Mouse (Mus musculus) regulatory T cell (primary cell): ENCODE measurements around the gene Mtmr14.

Experiments
- in situ Hi-C: fragments of 300-600 bp; cut with MboI, MseI; formaldehyde crosslinking; loops from one replicate; pipeline ENCODE4 v1.15.1; 2025; ENCODE audit warnings: high pct_unique_total_duplicates

Gene Mtmr14

GRCm38 (mm10) chr6:113276846-113277245 is 39.2 kb downstream of the Mtmr14 start:
- in situ Hi-C loops = no loop called here

DNA sequence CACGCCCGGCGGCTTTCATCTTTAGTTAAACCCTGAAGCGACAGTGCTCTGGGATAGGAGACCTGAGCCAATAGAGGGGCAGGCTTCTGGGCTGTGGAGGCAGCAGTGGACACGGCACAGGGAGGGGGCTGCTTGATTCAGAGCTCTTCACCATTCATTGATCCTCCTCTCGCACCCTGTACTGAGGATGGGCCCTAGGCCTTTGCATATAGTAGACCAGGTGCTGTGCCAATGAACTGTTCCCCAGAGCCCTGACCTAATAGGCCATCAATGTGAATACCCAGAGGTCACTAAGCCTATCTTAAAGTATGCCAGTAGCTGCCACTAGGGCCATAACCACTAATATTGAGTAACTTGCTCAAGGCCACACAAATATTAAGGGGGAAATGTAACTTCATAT is 44.0 kb downstream of the Mtmr14 start:
- in situ Hi-C loops = no loop called here

- in situ Hi-C loops = no loop called here
Measured at GRCm38 (mm10) chr6:113282101-113282802, 44.6 kb downstream of the Mtmr14 start, which contains the start of gene Cpne9. Gene Cpne9 (plus strand): TSS chr6:113282307.

DNA sequence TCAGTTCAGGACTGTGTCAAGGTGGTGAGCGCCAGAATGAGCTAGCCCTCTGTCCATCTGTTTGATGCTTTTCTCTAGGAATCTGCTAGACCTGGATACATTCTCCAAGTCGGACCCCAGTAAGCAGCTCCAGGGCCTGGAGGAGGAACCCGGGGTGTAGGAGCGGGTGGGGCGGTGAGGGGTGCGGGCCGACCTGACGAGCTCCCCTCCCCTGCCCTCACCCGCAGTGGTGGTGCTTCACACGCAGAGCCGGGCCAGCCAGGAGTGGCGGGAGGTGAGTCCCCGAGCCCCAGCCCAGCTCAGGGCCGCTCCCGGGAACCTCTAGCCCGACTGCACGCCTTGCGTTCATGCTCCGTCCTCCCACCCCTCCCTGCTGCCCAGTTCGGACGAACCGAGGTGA is 45.3 kb downstream of the Mtmr14 start:
- in situ Hi-C loops = no loop called here

DNA sequence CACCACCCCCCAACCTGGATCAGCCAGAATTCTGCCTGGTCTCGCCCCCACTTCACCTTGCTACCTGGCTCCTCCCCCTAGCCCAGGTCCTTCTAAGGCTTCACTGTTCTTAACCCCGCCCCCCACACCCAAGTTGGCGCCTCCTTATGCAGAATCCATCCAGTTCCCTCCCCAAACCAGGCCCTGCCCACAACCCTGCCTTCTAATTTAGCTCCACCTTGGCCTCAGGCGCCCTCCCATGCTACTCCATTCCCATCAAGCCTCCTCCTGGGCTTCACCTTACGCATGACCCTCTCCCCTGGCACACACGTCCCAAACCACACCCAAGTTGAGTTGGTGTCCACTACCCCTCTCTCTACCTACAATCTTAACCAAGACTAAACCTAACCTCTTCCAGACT is 45.9 kb downstream of the Mtmr14 start:
- in situ Hi-C loops = no loop called here

DNA sequence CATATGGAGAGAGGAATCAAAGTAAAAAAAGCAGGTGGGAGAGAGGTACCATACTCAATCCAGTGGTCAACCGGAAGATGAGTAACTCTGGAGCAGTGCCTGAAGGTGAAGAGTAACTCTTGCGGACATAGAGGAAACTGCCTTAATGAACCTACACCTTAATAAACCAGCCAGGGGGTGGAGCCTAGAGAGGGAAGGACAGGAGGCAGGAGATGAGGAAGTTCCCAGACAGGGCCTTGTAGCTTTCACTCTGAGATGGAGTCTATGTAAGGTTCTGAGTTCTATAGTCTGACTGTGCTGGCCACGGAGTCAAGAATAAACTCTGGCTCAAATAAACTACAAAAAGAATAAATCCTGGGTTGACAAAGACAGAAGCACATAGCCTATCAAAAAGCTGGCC is 47.3 kb downstream of the Mtmr14 start:
- in situ Hi-C loops = no loop called here

DNA sequence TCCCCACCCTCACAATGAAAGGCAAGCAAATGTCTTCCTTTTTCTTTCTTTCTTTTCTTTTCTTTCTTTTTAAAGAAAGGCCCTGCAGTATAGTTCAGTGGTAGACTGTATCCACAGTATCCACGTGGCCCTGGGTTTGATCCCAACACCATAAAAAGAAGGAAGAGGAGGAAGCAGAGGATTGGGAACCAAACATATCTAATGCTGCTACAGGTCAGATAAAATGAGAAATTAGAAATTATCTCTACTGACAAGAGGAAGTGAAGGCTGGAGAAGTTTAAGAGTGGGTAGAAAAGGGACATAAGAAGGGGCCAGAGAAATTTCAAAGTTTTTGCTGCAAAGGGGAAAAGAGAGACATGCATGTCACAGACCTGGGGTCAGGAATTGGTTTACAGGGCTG is 48.7 kb downstream of the Mtmr14 start:
- in situ Hi-C loops = no loop called here

GRCm38 (mm10) chr6:113287236-113287635 is 49.6 kb downstream of the Mtmr14 start:
- in situ Hi-C loops = no loop called here

DNA sequence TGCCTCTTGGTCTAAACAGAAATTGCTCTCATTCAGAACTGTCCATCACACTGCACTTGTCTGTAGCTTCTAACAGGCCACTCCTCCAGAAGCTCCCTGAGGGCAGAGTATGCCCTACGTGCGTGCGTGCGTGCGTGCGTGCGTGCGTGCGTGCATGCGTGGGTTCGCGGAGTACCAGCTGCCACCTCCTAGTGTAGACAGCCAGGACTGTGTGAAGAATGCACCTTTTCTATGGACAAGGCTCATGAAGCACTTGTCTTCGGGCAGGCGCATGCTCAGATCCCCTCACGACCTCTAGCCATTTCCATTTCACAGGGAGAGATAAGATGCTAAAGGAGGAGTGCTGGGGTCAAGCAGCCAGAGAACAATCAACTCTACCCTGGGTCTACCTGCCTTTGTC is 51.7 kb downstream of the Mtmr14 start:
- in situ Hi-C loops = no loop called here

DNA sequence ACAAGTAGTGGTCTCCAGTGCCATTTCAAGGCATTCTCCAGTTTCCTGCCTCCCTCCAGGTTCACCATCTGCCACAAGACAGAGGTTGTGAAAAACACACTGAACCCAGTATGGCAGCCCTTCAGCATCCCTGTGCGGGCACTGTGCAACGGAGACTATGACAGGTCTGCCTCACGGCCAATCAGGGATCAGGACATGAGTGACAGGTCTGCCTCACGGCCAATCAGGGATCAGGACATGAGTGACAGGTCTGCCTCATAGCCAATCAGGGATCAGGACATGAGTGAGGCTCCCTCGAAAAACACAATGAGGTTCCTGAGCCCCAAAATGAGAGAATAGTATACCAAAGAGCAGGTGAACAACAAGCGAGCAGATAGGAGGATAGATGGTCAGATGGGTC is 52.7 kb downstream of the Mtmr14 start:
- in situ Hi-C loops = no loop called here

- in situ Hi-C loops = no loop called here
Measured at GRCm38 (mm10) chr6:113292938-113293337, 55.3 kb downstream of the Mtmr14 start.

- in situ Hi-C loops = no loop called here
Measured at GRCm38 (mm10) chr6:113296046-113296445, 58.4 kb downstream of the Mtmr14 start.

DNA sequence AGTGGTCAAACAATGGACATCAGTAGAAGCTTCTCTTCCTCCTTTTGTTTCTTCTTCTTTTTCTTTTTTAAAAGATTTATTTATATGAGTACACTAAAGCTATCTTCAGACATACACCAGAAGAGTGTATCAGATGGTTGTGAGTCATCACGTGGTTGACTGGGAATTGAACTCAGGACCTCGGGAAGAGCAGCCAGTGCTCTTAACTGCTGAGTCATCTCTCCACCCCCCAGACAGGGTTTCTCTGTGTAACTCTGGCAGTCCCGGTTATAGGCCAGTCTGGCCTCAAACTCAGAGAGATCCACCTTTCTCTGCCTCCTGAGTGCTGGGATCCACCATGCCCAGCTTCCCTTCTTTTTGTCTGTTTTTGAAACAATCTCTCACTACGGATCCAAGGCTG is 59.0 kb downstream of the Mtmr14 start:
- in situ Hi-C loops = no loop called here

DNA sequence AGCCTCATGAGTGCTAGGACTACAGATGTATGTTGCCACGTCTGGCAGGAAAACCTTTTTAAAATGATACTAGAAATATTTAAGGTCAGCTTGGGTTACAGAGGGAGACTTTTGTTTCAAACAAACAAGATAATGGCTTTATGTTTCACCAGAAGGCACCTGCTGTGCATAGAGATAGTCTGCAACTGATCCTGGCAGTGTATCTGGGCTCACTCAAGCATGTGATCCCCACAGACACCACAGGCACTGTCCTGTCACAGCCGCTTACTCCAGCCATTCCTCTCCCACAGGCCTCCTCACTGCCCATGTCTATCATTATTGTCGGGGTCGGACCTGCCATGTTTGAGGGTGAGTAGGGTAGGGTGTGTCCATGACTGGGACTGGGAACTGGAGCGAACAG is 63.7 kb downstream of the Mtmr14 start:
- in situ Hi-C loops = loop anchor here (5.0 to 10.0 kb wide), 2 partner anchors 254 to 1603 kb away; partner anchors contain the start of gene Thumpd3

GRCm38 (mm10) chr6:113302258-113302657 is 64.6 kb downstream of the Mtmr14 start:
- in situ Hi-C loops = loop anchor here (5.0 to 10.0 kb wide), 2 partner anchors 255 to 1603 kb away; partner anchors contain the start of gene Thumpd3

GRCm38 (mm10) chr6:113306322-113306985 is 68.8 kb downstream of the Mtmr14 start:
- in situ Hi-C loops = loop anchor here (10.0 kb wide), 1 partner anchor 1598 kb away; no protein-coding TSS in a partner anchor

- in situ Hi-C loops = loop anchor here (10.0 kb wide), 1 partner anchor 1598 kb away; no protein-coding TSS in a partner anchor
Measured at GRCm38 (mm10) chr6:113306986-113307349, 69.3 kb downstream of the Mtmr14 start, which contains the start of gene Brpf1. Gene Brpf1 (plus strand): TSS chr6:113307137.

DNA sequence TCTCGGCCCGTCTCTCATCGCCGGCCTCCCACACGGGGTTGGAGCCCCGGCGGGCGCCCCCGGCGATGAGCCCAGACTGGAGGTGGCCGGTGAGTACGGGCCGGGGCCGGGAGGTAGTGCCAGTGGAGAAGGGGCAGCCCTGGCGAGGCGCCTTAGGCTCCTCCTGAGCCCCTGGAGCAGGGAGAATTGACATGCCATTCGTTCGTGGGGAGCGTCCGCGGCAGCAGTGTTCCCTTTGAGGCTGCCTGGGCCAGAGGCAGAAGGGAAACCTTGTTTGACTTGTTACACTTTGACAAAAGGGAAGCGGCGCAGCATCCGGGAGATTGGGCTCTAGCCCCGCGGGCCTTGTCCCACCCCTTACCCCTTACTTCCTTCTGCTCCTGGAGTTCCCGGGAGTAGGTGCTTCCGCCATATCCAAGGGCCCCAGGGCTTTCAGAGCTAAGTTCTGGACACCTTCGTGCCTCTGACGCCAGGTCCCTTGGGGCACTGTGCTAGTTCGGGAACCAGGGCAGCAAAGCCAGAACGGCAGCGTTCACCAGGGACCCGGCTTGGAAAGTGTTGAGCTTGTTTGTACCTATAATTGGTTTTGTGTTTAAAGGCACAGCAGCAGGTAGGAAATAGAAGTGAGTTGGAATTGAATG is 70.0 kb downstream of the Mtmr14 start:
- in situ Hi-C loops = loop anchor here (10.0 kb wide), 1 partner anchor 1597 kb away; no protein-coding TSS in a partner anchor

- in situ Hi-C loops = loop anchor here (10.0 kb wide), 1 partner anchor 1597 kb away; no protein-coding TSS in a partner anchor
Measured at GRCm38 (mm10) chr6:113308141-113308540, 70.5 kb downstream of the Mtmr14 start.

DNA sequence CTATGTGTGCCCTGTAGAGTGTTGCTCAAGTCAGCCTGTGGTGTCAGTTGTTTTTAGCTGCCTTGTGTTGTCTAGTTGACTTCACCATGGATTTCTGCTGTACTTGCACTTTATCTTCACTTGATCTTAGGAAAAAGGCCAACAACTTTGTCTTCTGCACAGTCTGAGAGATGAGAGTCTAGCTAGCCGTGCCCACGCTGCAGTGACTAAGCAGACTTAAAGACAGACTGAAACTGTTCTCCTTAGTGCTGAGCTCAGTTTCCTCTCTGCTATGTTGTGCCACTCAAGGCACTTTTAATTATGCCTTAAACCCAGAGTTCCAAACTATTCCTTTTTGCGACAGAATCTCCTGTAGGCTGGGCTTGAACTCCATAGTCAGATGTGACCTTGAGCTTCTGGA is 78.3 kb downstream of the Mtmr14 start:
- in situ Hi-C loops = loop anchor here (5.0 to 10.0 kb wide), 2 partner anchors 201 to 254 kb away; no protein-coding TSS in a partner anchor

- in situ Hi-C loops = loop anchor here (5.0 kb wide), 1 partner anchor 51 kb away; the partner anchor contains the start of genes Arpc4 and Tada3
Measured at GRCm38 (mm10) chr6:113326533-113327315, 89.1 kb downstream of the Mtmr14 start, which contains the start of gene Ogg1. Gene Ogg1 (plus strand): TSS chr6:113326972.
